Mouse (Mus musculus) cerebellum, adult 2 months (tissue): Measurements from ENCODE around the gene Colgalt1. TPM values are rescaled to one million over a fixed set of nuclear protein-coding genes. Genes with fewer than 3 reads are reported as not detected.

Experiments used
- DNase-seq, 2 experiments: peaks; one replicate each; pipeline ENCODE4 v3.0.0; 2021
- H3K27ac ChIP-seq: fragments of 200-500 bp; 2 replicates; pipeline ENCODE4 v1.5.1; 2012; ENCODE audit warnings: low read length, control low read depth, inconsistent platforms; ENCODE audit not compliant: insufficient read depth
- H3K27me3 ChIP-seq: fragments of 200-500 bp; 2 replicates; pipeline ENCODE4 v1.6.1; 2012; ENCODE audit warnings: inconsistent platforms, mild to moderate bottlenecking, low read length, moderate library complexity; ENCODE audit not compliant: control insufficient read depth, insufficient read depth
- H3K4me1 ChIP-seq: fragments of 200-500 bp; 2 replicates; pipeline ENCODE4 v1.6.1; 2011; ENCODE audit warnings: low read length; ENCODE audit not compliant: control insufficient read depth, insufficient read depth
- H3K4me3 ChIP-seq: fragments of 200-500 bp; replicated peaks from 2 replicates; pipeline ENCODE3; 2011; ENCODE audit warnings: mild to moderate bottlenecking, low read depth, low read length, control low read depth; ENCODE audit not compliant: insufficient read depth
- CTCF ChIP-seq: fragments of 200-500 bp; IDR thresholded peaks from 2 replicates; pipeline ENCODE4 v1.5.1; 2011; ENCODE audit warnings: low read depth, mild to moderate bottlenecking, control low read depth, low read length, moderate library complexity, borderline replicate concordance; ENCODE audit not compliant: insufficient read depth
- POLR2A ChIP-seq: fragments of 200-500 bp; IDR thresholded peaks from 2 replicates; pipeline ENCODE4 v1.6.1; 2011; ENCODE audit warnings: low read length, control low read depth, borderline replicate concordance; ENCODE audit not compliant: insufficient read depth
- WGBS: fragments of 180-500 bp; shearing (Covaris S2); methylation state at CpG from one replicate; pipeline ENCODE4 v1.1.7; 2018; 5-methylcytosine and 5-hydroxymethylcytosine counted together
- polyA plus RNA-seq: library from polyadenylated mRNA; depleted of rRNA; stranded (reverse); fragments of >200 nt; gene quantifications from 2 replicates; pipeline ENCODE4 v1.2.3, GENCODE M21; 2012

Gene Colgalt1
- polyA plus RNA-seq, 1 experiment = 74.1 TPM

DNA sequence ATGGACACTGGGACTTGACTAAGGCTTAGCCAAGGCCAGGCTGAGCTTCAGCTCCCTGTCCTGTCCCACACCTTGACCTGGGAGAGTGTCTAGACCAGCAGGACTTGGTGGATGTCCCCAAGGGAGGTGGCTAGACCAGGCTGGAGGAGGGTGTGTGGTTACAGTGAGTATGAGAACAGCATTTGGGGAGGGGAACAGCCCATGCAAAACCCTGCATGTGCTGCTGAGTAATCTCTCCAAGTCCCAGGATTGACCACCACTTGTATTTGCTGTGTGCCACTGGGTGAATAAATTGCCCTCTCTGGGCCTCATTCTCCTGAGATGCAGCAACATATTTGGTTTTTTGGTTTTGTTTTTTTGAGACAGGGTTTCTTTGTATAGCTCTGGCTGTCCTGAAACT is 12.4 kb upstream of the Colgalt1 start:
- Histone ChIP-seq H3K27me3 (no peaks in the 10 kb centered on the region), H3K27ac (no peak overlapping the region), H3K4me3 (no peak overlapping the region), H3K4me1 (peaks cover 9% of the 10 kb centered on the region; the same call in 1 of the 2 replicates)
- no peak for DNase-seq
- TF ChIP-seq POLR2A = no peak
- no peak for TF ChIP-seq CTCF

DNA sequence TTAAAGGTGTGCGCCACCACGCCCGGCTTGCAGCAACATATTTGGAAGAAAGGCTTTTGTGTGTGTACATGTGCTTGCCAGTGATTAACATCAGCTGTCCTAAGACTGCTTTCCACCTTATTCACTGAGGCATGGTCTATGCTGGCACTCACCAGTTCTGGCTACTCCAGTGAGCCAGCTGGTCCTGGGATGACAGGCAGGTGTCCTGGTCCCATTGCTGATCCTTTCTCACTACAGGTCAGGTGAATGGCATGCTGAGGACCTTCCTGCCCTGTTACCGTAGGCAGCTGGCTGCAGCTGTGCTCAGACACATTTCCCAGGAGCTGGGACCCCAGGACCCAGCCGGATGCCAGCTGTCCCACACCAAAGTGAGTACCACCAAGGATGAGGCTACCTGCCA is 12.0 kb upstream of the Colgalt1 start:
- 56% methylated on average over 5 of the region's 5 CpGs for WGBS

DNA sequence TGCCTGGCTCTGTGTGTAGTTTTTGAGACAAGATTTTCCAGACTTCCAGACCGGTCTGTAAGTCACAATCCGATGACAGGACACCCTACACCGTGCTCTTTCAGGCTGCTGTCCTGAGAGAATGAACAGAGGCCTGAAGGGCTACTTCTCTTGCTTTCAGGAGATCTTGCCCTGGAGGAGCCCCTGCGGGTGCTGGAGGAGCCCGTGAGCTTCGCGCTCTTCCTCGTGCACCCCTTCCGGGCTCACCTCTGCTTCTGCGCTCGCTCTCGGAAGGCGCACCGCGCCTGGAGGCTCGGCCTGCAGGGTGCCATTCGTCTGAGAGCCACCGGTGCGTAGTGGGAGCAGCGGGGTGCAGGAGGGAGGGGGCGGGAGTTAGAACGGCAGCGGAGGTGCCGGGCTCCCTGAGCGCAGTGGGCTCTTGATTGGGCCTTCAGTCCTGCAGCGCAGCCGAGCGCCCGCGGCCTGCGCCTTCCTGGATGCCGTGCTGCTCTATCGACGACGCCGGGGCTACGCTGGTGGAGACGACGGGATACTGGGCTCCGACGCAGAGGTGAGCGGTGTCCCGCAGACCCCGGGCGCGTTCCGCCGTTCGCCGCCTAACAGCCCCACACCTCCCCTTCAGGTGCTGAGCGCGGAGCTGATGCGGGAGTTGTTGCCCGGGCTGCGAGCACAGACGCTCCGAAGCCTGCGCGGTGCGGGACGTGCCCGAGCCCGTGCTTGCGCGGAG is 8.7 kb upstream of the Colgalt1 start:
- DNase-seq = no peak
- TF ChIP-seq CTCF (no peak), POLR2A (no peak)
- 6% methylated on average over 65 of the region's 65 CpGs for WGBS
- Histone ChIP-seq H3K4me3 (no peak overlapping the region), H3K27ac (no peak overlapping the region), H3K27me3 (no peaks in the 10 kb centered on the region), H3K4me1 (peaks cover 3% of the 10 kb centered on the region; the same call in 1 of the 2 replicates)

More for the DNA sequence above, 12.0 kb upstream of the Colgalt1 start:
- no peak overlapping the region for H3K27ac ChIP-seq
- TF ChIP-seq CTCF = no peak
- TF ChIP-seq POLR2A = no peak
- no peaks in the 10 kb centered on the region for H3K27me3 ChIP-seq
- H3K4me1 ChIP-seq = peaks cover 9% of the 10 kb centered on the region; the same call in 1 of the 2 replicates
- no peak overlapping the region for H3K4me3 ChIP-seq
- DNase-seq = no peak

DNA sequence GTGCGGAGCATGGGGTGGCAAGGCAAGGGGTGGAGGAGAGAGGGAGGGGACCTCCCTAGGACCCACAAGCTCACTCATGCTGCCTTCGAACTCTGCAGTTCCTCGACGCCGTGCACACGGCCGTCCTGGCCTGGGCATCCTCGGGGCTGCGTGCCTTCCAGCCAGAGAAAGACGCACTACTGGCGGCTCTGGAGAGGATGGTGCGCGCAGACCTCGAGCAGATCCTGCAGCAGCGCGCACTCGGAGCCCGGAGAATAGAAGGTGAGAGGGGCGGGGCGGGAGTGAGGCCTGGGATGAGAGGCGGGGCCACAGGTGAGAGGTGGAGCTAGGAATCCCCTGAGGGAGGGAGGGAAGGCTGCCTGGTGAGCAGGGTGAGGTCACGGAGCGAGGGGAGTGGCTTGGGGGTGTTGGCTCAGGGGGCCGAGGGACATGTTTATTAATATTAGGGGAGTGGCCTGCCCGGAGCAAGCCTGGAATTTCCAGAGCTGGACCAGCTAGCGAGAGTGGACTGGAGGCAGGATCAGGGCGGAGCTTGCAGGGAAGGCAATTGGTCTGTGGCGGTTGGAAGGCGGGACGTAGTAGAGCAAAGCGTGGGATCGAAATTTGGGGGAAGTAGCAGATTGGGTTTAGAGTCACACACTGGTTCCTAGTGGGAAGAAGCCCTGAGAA is 8.0 kb upstream of the Colgalt1 start:
- no peak for DNase-seq
- H3K27ac ChIP-seq = no peak overlapping the region
- H3K27me3 ChIP-seq = no peaks in the 10 kb centered on the region
- H3K4me1 ChIP-seq = no peaks in the 10 kb centered on the region
- no peak overlapping the region for H3K4me3 ChIP-seq
- 8% methylated on average over 32 of the region's 32 CpGs for WGBS
- TF ChIP-seq CTCF (no peak), POLR2A (no peak)

DNA sequence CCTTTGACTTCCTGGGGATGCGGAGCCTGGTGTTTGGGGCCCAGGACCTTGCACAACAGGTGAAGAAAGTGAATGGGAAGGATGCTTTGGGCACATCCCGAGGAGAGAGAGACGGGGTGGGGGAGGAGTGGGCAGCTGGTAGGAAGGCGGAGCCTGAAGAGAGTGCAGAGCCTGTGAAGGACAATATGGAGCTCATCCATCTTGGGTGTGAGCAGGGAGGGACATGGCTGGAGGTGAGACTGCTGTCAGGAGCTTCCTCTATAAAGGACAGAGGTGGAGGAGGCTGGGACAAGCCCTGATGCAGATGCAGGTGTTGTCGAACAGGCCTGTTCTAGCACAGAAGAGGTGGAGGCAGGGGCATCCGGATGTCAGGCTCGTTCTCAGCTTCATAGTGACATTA is 6.8 kb upstream of the Colgalt1 start:
- no peak for DNase-seq
- WGBS = 65% methylated on average over 7 of the region's 7 CpGs
- no peaks in the 10 kb centered on the region for H3K4me1 ChIP-seq
- TF ChIP-seq CTCF = no peak
- no peak for TF ChIP-seq POLR2A
- no peak overlapping the region for H3K4me3 ChIP-seq
- H3K27ac ChIP-seq = no peak overlapping the region
- no peaks in the 10 kb centered on the region for H3K27me3 ChIP-seq

DNA sequence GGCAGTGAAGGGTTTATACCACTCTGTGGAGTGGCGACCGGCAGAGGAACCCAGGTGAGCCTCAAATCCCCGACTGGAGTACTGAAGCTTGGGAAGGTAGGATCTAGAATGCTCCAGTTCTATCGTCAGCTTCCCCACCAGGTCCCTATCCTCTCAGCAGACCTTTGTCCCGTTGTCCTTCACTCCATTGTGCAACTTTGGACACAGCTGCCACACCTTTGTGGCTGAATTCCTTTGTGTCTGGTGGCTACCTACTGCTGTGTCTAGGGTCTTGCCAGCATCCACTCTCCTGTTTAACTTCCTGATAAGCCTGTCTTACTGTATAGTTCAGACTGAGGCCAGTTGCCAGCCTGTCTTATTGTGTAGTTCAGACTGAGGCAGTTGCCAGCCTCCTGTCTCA is 1.3 kb downstream of the Colgalt1 start:
- 15% methylated on average over 5 of the region's 5 CpGs for WGBS
- no peak overlapping the region for H3K27ac ChIP-seq

DNA sequence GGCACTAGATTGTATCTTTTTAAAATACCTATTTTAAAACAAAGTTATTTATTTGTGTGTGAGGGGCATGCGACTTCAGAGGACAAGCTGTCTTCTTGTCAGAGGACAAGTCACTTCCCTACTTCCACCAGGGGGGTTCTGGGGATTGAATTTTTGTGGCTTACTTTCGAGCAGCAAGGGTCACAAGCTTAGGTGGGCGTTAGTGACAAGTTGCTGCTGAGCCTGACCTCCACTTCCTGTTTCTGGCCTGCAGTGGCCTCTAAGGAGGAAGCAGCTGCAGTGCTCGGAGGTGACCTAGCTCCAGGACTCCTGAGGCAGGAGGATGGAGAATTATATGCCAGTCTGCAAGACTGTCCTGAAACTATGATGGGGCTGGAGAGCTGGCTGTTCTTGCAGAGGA is 2.6 kb downstream of the Colgalt1 start:
- WGBS = 69% methylated on average over 4 of the region's 4 CpGs
- DNase-seq = no peak
- H3K4me3 ChIP-seq = no peak overlapping the region
- H3K27me3 ChIP-seq = no peaks in the 10 kb centered on the region
- peaks cover 8% of the 10 kb centered on the region for H3K4me1 ChIP-seq
- no peak overlapping the region for H3K27ac ChIP-seq
- TF ChIP-seq CTCF (no peak), POLR2A (no peak)

More for the DNA sequence above, 1.3 kb downstream of the Colgalt1 start:
- no peak for DNase-seq
- peaks cover 8% of the 10 kb centered on the region for H3K4me1 ChIP-seq
- TF ChIP-seq CTCF (no peak), POLR2A (no peak)
- no peaks in the 10 kb centered on the region for H3K27me3 ChIP-seq
- H3K4me3 ChIP-seq = peak overlapping the region; percentile 84

DNA sequence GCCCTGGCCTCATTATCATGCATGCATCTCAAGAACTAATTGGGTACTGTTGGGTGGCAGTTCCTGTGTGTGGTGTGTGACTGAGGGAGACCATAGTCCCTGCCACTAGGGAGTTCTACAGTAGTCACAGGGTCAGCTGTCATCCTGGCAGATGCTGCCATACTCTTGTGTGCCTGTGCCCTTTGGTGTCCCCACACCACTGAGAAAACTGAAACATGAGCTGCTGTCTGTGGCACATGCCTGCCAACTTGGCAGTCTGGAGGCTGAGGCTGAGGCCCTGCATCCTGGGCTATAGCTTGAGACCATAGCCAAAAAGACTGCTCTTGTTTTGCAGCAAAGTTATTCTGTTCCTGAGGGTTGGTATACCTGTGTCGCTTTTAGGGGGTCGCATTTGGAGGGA is 9.0 kb downstream of the Colgalt1 start:
- H3K27me3 ChIP-seq = no peaks in the 10 kb centered on the region
- no peak overlapping the region for H3K4me3 ChIP-seq
- DNase-seq = no peak
- no peak overlapping the region for H3K27ac ChIP-seq
- WGBS = 89% methylated on average over 2 of the region's 2 CpGs
- H3K4me1 ChIP-seq = no peaks in the 10 kb centered on the region
- no peak for TF ChIP-seq POLR2A
- TF ChIP-seq CTCF = no peak
